Mouse (Mus musculus) liver, postnatal 0 days (tissue): ENCODE data around the gene Prss46.

Source experiments
- CTCF ChIP-seq: sonication (generic); IDR thresholded peaks from 2 replicates; pipeline ENCODE4 v1.5.1; 2016; ENCODE audit warnings: antibody characterized with exemption, low read depth
- EP300 ChIP-seq: IDR thresholded peaks from 2 replicates; pipeline ENCODE4 v1.6.1; 2016; ENCODE audit warnings: antibody characterized with exemption, low read depth, mild to moderate bottlenecking

DNA sequence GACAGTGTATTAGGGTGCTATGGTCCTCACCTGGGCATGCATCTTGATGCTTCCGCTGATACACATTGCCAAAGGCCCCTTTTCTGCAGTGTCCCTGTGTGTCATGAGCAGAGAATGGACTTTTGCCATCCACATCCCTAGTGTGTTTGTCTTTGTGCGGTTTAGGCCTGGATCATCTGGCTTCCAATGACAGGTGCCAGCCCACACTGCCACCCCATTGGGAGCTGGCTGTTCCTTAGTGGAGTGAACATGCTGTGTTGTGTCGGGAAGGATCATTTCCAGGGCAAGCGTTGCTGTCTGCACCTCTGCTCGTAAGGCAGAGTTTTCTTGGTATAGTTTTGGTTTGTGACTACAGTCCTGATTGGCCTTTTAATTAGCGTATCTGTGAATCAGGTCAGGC, 56.9 kb downstream of the Prss46 start:
- no peak for TF ChIP-seq CTCF
- TF ChIP-seq EP300: no peak
